Mouse (Mus musculus) cerebellum, postnatal 36 days (tissue): ENCODE measurements around the gene Zdhhc19.

Source experiments
- DNase-seq, 2 experiments: peaks; one replicate each; pipeline ENCODE4 v3.0.0; 2021 to 2022; ENCODE audit warnings: mixed read lengths in 2 of 2

Zdhhc19 gene

DNA sequence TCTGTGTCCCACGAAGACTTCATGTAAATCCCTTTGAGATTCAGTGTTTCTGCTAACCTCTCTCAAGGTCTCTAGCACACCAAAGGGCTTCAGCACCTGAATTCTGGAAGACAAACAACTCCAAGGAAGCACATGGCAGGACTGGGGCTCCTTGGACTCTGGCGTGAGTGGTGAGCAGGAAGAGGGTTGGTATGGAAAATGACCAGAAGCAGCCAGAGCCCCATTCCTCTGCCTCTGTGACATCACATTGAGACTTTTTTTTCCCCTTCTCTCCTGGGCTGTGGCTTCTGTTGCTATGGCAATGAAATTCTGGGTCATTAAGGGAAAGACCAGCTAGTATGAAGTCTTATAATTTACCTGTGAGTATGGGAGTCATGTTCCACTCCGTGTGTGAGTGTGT is at the start of gene Zdhhc19:
Gene Zdhhc19, plus strand, starts transcription at position 301 of the 400 bp plus-strand sequence.
- DNase-seq = no peak

DNA sequence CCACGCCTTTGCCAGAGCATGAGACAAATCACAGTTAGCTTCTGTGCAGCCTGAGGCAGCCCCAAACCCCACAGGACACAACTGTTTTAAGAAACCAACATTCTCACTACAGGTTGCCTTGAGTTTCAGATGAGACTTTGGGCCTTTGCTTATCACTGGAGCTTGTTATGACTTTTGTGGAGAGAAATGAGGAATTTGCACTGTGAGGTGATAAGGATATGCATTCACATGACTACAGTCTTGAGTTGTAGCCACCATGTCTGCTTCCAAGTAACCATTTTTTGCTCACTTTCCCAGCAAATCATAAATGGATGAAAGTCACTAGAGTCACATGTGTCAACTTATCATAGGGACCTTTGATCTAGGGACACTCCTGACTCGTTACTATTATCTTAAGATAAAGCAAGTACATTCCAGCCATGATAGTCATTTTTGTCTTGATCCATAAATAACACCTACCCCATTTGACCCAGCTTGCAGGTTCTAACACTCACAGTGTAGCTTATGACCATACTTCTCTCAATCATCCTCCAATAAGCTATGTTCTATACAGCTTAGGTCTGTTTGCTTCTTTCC is 49.4 kb upstream of the Zdhhc19 start:
- no peak for DNase-seq

DNA sequence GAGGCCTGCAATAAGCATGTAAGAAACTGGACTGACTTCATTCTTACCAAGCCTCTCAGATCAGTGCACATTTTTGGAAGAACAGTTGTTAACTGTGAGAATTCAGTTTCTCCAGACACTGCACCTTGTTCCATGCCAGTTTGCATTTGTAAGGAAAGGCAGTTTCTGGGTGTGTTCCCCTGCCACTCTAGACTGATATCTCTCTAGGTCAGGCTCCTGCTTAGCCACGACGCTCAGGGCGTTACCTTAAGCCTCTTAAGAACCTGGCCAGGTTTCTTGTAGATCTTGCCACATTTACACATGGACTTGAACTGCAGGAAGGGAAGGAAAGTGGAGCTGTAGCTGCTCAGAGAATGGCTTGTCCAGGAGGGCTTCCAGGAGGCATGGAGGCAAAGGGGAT is 46.4 kb upstream of the Zdhhc19 start:
- no peak for DNase-seq

DNA sequence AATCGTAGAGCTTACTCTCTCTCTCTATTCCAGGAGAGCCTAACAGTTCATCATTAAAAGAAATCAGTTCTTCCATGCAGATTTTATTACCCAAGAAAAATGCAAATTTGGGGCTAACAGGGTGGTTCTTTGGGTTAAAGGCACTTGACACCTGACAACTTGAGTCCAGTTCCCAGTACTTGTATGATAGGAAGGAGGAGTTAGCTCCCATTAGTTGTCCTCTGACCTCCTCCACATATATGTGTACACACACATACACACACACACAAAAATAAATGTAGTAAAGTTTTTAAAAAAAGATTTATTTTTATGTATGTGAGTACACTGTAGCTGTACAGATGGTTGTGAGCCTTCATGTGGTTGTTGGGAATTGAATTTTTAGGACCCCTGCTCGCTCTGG is 45.9 kb upstream of the Zdhhc19 start:
- DNase-seq = no peak

DNA sequence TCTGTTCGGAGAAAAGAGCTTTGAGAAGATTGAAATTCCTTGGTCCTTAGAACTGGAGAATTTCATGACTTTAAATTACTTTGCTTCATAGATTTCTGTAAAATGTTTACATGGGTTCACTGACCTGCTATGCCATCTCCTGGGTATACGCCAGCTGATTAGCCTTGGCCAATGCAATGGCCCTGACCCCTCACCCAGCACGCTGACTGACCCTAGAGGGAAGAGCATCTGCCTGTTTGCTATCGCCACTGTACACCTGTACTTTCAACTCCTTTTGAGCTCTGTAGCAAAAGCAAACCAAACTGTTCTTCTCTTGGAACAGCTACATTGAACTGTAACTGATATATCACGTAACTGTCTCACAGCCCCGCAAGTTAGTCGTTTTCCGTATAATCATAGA is 43.0 kb upstream of the Zdhhc19 start:
- no peak for DNase-seq

DNA sequence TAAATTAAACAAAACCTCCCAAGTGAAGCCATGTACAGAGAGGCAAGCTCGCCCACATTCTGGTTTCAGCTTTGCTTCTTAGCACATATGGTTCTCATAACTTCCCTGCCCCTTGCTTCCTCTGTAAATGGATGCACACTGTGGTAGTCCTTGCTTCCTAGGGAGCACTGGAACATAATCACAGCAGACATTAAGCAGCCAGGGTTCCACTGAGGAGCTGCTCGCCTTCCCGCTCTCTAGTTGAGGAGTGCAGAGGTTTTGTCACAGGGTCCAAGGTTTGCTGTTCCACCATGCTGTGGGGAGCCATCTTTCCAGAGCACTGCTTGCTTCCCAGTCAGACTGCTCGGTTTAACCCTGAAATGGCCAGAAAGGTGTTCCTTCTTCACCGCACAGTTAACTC is 41.4 kb upstream of the Zdhhc19 start:
- no peak for DNase-seq

DNA sequence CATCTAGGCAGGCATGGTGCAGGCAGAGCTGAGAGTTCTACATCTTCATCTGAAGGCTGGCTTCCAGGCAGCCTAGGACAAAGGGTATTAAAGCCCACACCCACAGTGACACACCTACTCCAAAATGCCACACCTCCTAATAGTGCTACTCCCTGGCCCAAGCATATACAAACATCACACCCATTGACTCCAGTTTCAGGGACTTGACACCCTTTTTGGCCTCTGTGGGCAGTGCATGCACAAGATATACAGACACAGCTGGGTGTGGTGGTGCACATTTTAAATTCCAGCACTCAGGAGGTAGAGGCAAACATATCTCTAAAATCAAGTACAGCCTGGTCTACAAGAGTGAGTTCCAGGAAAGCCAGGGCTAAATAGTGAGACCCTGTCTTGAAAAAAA is 40.0 kb upstream of the Zdhhc19 start:
- DNase-seq = no peak

DNA sequence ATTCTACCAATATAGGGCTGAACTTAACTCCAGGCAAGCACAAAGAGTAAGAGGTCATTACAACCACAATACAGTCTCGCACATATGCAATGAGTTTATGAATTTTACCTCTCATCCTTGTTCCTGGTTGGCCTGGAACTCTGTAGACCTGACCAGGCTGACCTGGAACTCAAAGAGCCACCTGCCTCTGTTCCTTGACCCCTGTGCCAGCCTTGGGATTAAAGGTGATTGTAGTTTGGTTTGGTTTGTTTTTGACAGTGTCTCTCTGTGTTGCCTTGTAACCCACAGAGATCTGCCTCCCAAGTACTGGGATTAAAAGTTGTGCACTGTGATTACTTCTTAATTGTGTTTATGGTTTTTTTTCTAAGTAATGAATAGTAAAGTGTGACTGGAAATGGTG is 39.3 kb upstream of the Zdhhc19 start:
- DNase-seq = no peak

DNA sequence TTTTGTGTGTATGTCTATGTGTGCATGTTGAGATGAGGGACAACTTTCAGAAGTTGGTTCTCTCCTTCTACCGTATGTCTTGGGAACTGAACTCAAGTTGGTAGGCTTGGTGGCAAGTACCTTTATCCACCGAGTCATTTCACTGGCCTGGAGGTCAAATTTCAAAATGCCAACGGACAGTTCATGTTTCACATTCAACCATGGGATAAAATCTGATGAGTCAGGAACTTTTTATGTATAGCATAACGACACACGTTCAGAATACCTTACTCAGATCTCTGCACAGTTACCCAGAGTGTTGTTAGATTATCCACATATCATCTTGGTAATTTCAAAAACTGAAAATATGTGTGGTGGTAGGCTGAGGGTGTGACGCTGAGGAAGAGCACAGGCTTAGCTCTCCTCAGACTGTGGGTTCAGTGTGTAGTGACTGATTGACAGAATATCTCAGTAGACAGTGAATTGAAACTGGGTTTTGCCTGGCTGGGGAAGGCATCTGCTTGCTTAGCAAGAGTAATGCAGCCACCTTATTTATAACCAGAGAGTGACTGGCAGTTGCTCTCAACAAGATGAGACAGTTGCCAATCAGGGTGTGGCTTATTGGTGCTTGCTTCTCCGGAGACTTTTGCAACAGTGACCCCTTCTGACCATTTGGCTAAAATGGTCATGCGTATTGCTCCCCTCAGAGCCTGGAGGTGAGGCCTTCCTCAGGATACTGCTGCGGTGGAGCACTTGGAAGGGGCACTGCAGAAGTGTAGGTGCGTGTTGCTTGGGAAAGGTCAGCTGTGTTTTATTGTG is 38.3 kb upstream of the Zdhhc19 start:
- DNase-seq = peak; percentile 42 to 58

DNA sequence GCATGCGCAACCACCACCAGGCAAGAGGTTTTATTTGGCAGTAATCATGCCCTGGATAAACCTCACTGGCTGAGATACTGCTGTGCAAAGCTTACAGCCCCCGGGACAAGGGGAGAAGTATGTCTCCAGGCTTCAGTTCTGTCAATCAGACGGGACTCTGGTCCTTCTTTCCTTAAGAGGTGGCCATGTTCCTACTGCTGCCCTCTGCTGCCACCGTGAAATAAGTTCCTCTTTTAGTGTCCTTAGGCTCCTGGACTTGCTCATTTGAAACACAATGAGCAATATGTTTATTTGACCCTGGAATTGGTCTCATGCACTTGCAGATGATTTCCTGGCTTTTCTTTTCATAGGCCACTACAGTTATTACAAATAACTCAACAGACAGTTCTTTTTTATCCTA is 35.5 kb upstream of the Zdhhc19 start:
- DNase-seq = no peak

DNA sequence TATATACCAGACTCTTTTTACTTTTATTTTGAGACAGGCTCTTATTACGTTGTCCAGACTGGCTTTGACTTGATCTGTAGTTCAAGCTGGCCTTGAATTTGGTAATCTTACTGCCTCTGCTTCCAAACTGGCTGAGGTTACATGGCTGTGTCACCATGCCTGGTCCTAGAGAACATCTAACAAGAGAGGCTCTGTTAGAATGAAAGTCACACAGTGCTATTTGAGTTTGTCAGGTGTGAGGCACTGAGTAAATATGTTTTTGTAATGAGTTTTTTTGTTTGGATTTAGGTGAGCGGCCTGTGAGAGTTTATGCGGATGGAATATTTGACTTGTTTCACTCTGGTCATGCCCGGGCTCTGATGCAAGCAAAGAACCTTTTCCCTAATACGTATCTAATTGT is 34.4 kb upstream of the Zdhhc19 start:
- no peak for DNase-seq

DNA sequence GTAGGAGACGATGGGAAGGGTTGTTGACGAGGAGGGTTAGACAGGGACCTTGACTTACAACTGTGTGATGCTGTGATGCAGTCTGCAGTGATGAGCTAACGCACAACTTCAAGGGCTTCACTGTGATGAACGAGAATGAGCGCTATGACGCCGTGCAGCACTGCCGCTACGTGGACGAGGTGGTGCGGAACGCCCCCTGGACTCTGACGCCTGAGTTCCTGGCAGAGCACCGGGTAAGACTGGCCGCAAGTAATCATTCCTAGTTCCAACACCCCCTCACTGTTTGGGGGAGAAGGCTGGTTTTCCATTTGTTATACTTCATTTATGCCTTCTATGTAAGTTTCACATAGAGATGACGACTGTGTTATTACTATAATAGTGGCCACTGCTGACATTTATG is 33.1 kb upstream of the Zdhhc19 start:
- no peak for DNase-seq

DNA sequence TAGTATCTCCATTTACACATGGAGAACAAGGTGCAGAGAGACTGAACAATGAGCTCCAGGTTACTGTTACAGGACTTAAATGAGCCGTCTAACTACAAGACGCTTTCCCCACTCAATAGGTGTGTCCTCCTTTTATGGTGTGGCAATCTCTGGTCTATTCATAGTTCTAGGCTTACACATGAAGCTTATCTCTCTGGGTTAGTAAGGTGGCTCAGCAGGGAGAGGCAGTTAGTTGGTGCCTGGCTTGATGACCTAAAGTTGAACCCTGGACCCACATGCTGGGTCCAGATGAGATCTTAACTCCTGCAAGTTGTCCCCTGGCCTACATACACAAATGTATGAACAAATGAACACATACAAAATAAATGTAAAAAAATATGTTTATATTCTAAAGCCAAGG is 32.6 kb upstream of the Zdhhc19 start:
- no peak for DNase-seq

DNA sequence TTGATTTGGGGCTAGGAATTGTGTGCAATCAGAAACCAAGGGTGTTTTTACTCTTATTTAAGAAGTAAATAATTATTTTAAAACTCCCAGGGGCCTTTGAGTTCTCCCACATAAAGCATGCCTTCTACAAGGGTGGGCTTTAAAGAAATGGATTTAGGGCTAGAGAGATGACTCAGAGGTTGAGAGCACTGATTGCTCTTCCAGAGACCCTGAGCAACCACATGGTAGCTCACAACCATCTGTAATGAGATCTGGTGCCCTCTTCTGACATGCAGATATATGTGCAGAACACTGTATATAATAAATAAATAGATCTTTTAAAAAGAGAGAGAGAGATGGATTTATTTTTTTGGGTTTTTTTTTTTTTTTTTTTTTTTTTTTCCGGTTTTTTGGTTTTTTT is 31.2 kb upstream of the Zdhhc19 start:
- no peak for DNase-seq

DNA sequence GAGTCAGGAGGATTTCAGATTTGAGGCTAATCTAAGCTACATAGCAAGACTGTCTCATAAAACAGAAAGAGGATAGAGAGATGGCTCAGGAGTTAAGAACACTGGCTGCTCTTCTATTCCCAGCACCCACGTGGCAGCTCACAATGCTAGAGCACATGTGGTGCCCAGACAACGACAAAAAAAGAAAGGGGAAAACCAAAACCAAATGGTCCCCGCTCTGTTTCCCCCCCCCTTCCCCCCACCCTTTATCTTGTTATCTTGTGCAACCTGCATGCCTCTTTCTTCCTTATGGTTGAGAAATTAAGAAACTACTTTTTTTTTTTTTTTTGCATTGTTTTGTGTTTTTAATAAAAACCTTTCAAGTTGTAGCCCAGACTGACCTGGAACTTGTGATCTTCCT is 27.6 kb upstream of the Zdhhc19 start:
- no peak for DNase-seq

DNA sequence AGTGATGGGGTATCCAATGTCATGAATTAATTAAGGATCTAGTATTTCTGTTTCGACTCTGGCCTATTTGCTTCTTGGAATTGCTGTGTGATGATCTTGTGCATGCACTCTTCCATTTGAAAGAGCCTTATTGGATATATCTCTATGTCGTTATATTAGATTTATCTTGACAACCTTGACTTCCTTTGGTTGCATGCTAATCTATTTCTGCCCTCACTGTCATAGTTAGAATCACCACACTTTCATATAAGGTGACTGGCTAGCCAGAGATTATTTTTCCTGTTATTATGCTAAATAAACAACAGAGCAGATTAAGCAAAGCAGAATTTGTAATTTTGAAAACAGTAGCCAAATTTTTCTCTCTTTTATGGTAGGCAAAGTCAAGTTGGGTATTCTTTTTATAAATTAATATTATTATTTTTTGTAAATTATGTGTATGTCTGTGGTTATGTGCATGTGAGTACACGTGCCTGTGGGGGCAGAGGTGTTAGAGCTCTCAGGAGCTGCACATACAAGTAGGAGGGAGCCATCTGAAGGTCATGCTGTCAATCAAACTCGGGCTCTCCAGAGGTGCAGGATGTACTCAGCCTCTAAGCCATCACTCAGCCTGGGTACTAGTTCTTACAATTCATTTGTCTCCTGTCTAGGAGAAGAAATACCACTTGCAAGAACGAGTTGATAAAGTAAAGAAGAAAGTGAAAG is 26.5 kb upstream of the Zdhhc19 start:
- no peak for DNase-seq

DNA sequence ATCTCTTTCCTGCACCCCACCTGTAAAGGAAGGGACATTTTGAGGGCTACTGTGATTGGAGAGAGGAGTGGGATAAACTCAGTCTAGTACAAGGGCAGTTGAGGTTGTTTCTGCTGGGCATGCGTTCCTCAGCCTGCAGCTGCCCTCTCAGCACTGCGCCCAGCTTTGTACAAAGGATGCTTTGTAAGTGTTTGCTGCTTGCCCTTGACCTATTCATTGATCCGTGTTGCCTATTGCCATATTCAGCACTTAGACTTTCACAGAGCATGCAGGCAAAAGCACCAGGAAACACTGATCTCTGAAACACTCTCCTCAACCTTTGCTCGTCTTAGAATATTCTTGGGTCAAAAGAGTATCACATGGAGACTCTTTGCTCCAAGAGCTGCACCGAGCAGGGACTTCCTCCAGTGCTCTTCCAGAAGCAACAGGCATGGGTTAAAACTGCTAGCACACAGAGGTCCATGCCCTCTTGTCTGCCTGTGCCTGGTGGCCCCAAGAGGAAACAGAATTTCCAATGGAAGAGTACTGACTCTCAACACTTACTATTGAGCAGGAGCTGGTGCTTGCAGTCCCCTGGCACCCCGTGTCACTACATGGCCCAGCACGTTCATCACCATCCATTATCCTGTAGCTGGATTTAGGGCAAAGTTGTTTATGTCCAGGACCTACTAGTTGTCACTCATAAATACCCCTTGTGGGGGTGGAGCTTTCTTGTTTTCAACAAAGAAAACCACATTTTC is 23.6 kb upstream of the Zdhhc19 start:
- no peak for DNase-seq

DNA sequence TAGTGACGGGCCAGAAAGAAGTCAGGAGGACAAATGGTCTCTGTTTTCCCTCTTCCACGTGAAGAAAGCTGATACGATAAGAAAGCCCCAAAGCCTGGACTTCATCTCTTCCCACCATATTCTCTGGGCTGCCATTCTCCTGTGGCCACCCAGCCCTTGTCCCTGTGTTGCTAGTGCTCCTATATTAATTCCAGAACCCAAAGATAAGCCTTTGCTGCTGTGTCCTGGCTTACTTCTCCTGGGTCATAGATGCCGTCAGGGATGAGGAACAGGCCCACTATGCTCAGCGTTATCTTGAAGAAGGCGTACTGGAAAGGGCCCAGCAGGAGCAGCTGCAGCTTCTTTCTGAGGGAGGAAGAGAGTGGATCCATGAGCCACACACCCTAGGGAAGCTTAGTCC is 18.8 kb upstream of the Zdhhc19 start:
- DNase-seq = no peak

DNA sequence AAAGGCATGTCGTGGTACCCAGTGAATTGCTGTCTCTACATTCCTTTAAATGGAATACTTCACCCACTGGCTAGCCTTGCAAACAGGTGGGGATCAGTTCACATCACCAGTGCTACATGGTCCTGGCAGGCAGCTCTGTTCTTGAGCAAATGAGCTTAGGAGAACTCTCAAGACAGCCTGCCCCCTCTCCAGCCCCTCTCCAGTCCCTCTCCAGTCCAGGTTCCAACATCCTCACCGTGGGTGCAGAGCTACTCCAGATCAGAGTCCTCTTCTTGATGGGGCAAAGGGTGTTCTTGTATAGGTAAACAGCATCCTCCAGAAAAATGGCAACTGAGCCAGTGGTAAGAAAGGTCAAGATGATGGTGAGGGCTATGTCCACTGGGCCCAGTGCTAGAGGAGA is 16.6 kb upstream of the Zdhhc19 start:
- DNase-seq = no peak

DNA sequence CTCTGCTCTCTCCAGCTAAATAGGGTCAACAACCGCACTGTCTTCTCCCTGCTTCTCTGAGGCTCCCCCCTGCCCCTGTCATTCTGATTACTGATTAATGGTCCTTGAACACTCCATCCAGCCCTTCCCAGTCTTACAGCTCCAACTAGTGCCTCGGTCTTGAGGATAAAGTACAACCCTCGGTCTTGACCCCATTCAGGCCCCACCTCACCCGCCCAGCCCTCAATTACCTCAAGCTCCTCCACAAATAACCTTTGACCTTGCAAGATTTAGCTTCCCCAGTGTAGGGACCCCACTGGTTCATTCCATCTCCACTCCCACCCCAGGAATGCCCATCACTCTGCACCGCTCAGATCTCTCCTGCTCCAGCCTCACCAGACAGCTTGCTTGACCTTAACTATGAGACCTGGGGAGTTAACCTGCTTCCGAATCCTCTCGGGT is 11.6 kb upstream of the Zdhhc19 start:
- no peak for DNase-seq

DNA sequence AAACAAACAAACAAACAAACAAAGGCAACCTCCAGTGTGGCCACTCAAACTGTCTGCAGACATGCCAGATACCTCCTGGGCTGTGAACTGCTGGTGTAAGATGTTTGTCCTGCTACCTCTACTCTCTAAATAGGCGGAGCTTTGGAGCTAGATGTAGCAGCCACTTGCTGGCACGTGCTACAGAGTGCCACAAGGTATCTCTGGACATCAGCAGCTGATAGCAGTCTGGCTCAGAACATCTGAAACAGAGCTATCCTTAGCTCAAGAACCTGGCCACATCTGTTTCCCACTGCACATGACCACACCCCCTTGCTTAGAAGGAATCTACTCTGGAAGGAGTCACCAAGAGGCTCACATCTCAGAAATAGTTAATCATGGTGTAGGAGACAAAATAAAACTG is 10.9 kb upstream of the Zdhhc19 start:
- DNase-seq = no peak

DNA sequence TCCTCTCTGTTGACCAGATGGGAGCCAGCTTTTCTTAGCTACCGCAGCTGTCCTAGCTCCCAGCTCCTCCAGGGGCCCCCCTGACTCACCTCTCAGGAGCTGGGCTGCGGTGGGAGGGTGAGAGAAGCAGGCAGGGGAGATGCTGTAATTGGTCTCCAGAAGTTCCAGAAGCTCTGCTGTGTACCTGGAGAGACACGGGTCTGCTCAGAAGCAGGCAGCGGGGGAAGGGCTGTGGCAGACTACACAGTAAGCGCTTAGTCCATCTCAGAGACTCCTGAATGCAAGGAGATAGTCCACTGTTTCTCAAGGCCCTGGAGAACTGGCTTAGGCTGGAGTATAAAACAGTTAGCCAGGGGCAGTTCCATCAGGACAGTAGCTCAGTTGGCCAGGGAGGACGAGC is 10.0 kb upstream of the Zdhhc19 start:
- no peak for DNase-seq
